ENCODE assay signal across 37 mouse cellular contexts in genomic region chr7:100305894-100306293, GRCm38 (mm10). TPM values are rescaled to one million over a fixed set of nuclear protein-coding genes. Genes with fewer than 3 reads are reported as not detected.
"Had no signal": no experiment of that assay in that cellular context is flagged by ENCODE, and none has a peak within 500 bp of the region (broad histone marks: within the 10 kb centered on the region; RNA-seq: fewer than 3 reads in every experiment).

No protein-coding gene starts in this region.

- H3K4me2 ChIP-seq: heart, embryonic 11.5 days; heart, embryonic 12.5 days; heart, embryonic 13.5 days; heart, embryonic 15.5 days; hindbrain, embryonic 12.5 days; hindbrain, embryonic 13.5 days; hindbrain, embryonic 14.5 days; hindbrain, embryonic 15.5 days; intestine, embryonic 15.5 days; kidney, embryonic 15.5 days had no signal

- H3K4me1 ChIP-seq: kidney, embryonic 15.5 days had no signal

- H3K4me3 ChIP-seq: heart, embryonic 10.5 days; heart, embryonic 12.5 days; heart, embryonic 13.5 days; heart, embryonic 15.5 days; hindbrain, embryonic 10.5 days; hindbrain, embryonic 12.5 days; hindbrain, embryonic 13.5 days; hindbrain, embryonic 15.5 days; intestine, embryonic 15.5 days; kidney, embryonic 15.5 days; layer of hippocampus, adult 2 months; left cerebral cortex, adult 2 months had no signal

- H3K27ac ChIP-seq: heart, embryonic 10.5 days; heart, embryonic 13.5 days; heart, embryonic 15.5 days; hindbrain, embryonic 10.5 days; hindbrain, embryonic 12.5 days; hindbrain, embryonic 14.5 days; hindbrain, embryonic 15.5 days; hindbrain, postnatal 0 days; intestine, embryonic 15.5 days; kidney, embryonic 15.5 days; kidney, postnatal 0 days; layer of hippocampus, adult 2 months; left cerebral cortex, adult 2 months had no signal

- ATAC-seq: hindbrain, embryonic 16.5 days; hindbrain, postnatal 0 days; inflammation-experienced regulatory T-cells, adult 6 months; intestine, embryonic 15.5 days; intestine, embryonic 16.5 days; intestine, postnatal 0 days had no signal

- H3K27me3 ChIP-seq: heart, embryonic 12.5 days; heart, embryonic 13.5 days; heart, embryonic 15.5 days; hindbrain, embryonic 12.5 days; hindbrain, embryonic 13.5 days; hindbrain, embryonic 15.5 days; intestine, embryonic 15.5 days; kidney, embryonic 15.5 days had no signal

- H3K9me3 ChIP-seq: heart, embryonic 10.5 days; heart, embryonic 12.5 days; heart, embryonic 13.5 days; heart, embryonic 15.5 days; hindbrain, embryonic 10.5 days; hindbrain, embryonic 12.5 days; hindbrain, embryonic 13.5 days; hindbrain, embryonic 15.5 days; intestine, embryonic 15.5 days; kidney, embryonic 15.5 days had no signal

- H3K36me3 ChIP-seq: heart, embryonic 10.5 days; heart, embryonic 12.5 days; heart, embryonic 13.5 days; heart, embryonic 15.5 days; hindbrain, embryonic 10.5 days; hindbrain, embryonic 12.5 days; hindbrain, embryonic 13.5 days; hindbrain, embryonic 15.5 days; intestine, embryonic 15.5 days; kidney, embryonic 15.5 days had no signal

- H3K9ac ChIP-seq: heart, embryonic 12.5 days; heart, embryonic 13.5 days; heart, embryonic 15.5 days; hindbrain, embryonic 12.5 days; hindbrain, embryonic 13.5 days; hindbrain, embryonic 14.5 days; hindbrain, embryonic 15.5 days; intestine, embryonic 15.5 days; kidney, embryonic 15.5 days had no signal

- DNase-seq: heart, postnatal 10 days; heart, postnatal 14 days; heart, postnatal 36 days; heart, postnatal 4 days; kidney, adult 11 months; kidney, adult 18-20 months; kidney, adult 2 months; kidney, adult 8-10 months; kidney, adult 9 months; kidney, postnatal 10 days; kidney, postnatal 14 days; kidney, postnatal 25 days; kidney, postnatal 36 days; kidney, postnatal 4 days; layer of hippocampus, adult 9-11 months; layer of hippocampus, postnatal 36 days had no signal

RNA-seq across cellular contexts. Expression of gene P4ha3, which starts 20.6 kb away (rescaled TPM):
- total RNA-seq: hematopoietic stem cell, adult 5-6 weeks had no signal
